Mouse (Mus musculus): ENCODE data around the gene Lbp. TPM values are rescaled to one million over a fixed set of nuclear protein-coding genes. Genes with fewer than 3 reads are reported as not detected.

Gene Lbp
- 11.5 and 12.4 TPM in 2 replicates for total RNA-seq (2021)
- long read RNA-seq, transcript Lbp-201 (15 exons, 2,525 nt), result major isoform, 43 of 59 reads
- long read RNA-seq, partial matches to known transcripts, result 9 of 59 reads
- long read RNA-seq, other reads (novel, unspliced or antisense), result 6 of 59 reads

DNA sequence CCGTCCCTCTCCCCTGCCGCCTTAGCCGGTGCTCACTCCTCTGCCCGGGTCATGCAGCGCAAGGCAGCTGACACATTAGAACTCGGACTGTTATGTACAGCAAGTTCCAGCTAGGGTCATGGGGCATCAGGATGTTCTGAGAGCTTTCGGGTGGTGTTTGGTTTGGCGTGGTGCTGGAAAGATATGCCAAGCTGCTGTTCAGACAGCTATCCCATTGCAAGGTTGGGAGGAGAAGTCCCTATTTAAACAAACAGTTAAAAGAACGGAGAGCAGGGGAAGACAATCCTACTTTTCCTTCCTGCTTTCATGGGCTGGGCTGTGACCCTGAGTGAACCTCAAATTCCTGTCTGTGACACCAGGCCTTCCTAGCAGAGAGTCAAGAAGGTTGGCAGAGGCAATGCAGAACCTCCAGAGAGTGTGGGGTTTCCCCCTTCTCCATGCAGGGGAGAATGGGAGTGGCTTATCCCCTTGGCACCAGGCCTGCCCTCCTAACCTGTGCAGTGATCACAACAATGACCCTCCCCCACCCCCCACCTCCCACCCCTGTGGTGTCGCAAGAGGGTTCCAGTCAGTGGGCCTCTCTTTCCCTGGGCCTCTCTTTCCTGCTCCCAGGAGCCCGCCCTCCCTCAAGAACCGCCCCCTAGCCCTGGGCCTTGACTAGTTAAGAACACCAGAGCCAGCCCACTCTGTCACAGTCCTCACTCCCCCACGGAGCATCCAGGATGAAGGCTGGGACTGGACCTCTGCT lies at the start of gene Lbp:
Gene Lbp (plus strand): TSS at position 546 of the 748 bp plus-strand sequence.
- DNase-seq, result peak; percentile 14

DNA sequence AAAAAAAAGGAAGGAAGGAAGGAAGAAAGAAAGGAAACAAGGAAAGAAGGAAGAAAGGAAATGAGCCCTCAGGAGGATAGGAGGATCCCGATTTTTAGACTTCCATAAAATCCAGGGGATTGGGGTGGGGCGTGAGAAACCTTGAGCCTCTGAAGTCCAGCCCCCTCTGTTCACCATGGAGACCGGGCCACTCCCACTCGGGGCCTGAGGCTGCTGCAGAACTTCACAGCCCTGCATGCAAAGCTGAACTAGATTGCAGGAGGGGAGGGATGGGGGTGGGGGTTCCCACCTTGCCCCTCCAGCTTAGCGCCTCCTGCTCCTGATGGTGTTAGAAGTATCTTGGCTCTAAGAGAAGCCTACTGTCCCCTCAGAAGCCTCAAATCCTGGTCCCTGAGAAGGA lies 49.4 kb upstream of the Lbp start:
- DNase-seq, result peak; percentile 41

DNA sequence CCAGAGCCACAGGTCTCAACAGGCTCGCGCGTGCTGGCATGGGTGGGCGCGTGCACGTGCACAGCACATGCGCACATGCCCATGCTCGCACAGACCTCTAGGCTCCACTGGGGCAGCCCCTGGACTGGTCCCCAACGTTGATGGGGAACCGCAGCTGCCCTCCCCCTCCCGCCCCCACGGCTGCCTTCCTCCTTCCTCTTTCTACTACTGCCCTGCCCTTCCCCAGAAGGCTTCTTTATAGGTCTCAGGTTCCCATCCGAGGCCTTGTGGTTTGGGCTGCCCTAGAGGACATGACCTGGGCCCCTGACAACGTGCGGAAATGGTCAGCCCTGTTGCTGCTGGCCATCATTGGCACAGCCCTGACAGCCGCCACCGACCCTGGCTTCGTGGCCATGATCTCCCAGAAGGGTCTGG lies 48.3 kb upstream of the Lbp start, which contains the start of gene Bpi:
Gene Bpi (plus strand): TSS at position 90 of the 414 bp plus-strand sequence.
- no peak for DNase-seq

DNA sequence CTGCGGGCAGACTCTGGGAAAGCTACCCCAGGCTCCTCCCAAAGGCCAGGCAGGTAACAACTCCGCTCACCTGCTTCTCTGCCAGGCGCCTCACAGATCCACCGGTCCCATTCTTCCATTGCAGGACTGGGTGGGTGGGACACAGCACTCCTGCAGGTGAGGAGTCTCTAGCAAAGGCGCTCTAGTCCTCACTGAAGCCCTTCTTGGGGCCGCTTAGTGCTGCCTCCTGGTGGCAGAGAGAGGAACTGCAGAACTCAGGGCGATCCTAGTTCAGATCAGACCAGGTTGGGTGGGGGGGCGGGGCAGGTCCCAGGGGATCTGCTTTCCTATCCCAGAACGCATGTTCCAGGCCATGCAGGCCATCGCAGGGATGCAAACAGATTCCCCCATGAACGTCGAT lies 47.5 kb upstream of the Lbp start:
- peak; percentile 71 for DNase-seq

DNA sequence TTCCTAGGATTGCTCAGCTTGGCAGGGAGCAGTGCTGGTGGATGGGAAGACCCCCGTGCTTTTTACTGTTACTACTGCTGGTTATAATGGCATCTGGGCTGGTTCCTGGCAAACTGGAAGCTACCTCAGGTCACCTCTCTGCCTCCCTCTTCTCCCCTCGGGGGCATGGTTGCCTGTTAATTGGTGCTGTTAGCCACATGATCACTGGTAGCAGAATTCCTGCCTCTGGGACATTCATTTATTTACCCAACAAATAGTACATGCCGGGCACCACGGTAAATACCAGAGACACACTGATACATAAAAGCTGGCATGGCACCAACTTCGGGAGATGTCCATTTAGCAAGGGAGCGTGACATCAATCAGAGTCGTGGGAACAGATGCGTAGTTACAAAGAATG lies 46.8 kb upstream of the Lbp start:
- no peak for DNase-seq

DNA sequence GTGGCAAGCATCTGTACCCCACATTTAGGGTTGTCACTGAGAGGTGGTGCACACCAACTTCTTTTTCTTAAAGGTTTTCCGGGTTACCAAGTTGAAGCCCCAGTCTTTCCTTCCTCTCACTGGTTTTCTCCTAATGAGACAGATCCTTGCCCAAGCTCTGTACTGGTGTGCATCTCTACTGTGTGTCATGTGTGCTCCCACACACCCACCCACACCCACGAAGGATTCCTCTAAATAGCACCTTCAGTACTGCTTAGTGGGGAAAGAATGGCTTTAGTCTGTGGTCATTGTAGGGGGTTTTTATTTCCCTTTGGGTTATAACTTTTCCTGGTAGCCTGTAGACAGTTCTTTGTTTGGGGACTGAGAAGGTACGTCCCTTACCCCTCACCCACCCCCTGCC lies 41.4 kb upstream of the Lbp start:
- DNase-seq, result no peak

DNA sequence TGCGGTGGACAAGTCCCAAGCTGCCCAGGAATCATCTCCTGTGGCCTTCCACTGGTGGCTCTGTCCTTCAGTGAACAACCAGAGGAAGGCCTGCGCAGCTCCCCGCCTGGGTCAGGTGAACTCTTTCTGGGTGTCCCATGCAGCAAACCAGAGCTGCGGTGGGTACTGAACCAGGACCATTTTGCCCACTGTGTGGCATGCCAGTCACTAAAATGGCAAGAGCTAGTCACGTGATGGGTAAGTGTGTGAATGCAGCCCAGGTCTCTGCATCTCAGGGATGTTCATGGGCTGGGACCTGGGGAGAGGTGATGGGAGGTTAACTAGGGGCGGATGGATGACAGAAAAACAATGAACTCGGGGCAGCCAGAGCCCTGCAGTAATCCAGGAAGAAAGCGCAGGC lies 36.3 kb upstream of the Lbp start:
- DNase-seq, result no peak

DNA sequence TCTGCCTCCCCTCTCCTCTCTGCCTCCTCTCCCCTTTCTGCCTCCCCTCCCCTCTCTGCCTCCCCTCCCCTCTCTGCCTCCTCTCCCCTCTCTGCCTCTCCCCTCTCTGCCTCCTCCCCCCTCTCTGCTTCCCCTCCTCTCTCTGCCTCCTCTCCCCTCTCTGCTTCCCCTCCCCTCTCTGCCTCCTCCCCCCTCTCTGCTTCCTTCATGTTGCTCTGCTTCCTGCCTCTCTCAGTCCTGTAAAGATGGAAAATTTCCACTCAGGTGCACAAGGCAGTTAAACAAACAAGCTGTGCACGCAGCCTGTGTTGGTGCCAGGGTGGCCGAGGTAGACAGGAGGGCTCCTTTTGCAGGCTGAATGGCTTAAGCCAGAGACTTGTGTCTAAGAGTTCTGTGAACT lies 32.6 kb upstream of the Lbp start:
- DNase-seq, result no peak

DNA sequence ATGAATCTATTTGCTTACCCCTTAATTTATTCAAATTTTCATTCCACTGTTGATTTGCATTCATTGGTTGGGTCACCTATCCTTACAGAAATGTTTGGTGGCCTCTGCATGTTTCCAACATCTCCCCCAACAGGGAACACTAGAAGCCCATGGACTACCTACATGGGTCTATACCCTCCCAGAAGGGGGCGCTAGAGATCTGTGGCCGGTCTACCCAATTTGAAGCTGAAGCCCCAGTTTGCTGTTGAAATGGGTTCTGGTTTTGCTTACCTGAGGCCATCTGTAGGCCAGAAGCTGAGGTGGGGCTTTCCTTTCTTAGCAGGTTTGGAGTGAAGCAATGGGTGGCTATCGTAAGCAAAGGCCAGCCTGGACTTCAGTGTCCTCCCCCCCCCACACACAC lies 30.9 kb upstream of the Lbp start:
- DNase-seq, result no peak

DNA sequence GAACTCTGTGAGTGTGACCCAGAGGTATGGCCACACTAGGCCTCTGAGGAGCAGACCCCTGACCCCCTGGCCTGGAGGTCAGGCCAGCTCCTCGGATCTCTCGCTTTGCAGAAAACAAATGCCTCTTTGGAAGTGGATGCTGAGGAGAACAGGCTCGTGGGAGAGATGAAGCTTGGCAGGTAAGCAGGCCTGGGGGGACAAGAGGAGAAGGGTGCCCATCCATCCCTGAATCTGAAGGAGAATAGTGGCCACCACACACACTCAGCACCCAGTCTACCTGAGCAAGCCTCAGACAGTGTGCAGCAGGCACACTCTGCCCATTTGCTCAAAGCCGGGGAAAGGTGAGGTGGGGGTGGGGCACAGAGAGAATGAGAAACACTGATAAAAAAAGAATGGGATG lies 30.5 kb upstream of the Lbp start:
- no peak for DNase-seq

DNA sequence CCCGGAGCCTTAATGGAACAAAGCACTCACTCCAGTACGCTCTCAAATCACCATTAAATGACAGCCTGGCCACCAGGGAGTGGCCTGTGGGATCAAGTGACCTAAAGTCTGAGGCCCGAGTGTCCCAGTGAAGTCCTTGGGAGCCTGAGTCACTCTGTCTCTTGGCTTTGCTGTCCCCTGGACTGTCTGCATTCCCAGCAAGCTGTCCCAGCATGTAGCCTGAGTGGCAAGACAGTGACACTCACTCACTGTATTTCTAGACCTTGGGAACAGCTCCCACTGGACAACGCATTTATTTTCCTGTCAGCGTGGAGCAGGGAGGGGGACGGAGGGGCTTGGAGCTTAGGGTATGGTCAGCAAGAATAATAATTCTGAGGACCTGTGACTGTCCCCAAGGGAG lies 29.8 kb upstream of the Lbp start:
- peak; percentile 48 for DNase-seq

DNA sequence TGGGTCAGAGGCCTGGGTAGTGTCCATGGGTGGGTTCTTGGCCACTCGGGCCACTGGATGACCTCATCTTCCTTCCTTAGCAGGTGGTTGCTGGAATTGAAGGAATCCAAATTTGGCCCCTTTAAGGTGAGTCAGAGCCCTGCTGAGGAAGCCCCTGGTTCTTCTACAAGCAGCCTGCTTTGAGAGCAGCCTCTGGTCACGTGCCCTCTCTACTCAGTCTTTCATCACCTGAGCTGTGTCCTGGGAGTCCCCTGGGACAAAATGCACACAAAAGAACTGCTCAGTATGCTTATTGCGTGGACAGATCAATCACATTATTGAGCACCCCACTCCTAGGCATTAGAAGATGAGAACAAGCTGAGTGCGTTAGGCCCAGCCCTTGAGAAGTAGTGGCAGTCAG lies 29.4 kb upstream of the Lbp start:
- DNase-seq, result no peak

DNA sequence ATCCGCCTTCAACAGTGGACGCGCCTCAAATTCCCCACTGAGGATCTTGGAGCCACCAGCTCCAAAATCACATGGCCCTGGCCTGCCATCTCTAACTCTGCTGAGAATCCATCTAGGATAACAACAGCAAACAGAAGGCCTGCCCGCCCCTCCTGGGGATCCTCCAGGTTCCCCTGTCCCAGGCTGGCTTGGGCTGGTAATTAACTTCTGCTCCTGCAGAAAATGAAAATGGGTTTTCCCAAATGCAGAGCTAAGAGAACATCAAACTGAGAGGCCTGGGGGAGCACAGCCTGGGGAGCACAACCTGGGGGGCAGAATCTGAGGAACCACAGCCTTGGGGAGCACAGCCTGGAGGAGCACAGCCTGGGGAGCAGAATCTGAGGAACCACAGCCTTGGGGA lies 26.6 kb upstream of the Lbp start:
- no peak for DNase-seq

DNA sequence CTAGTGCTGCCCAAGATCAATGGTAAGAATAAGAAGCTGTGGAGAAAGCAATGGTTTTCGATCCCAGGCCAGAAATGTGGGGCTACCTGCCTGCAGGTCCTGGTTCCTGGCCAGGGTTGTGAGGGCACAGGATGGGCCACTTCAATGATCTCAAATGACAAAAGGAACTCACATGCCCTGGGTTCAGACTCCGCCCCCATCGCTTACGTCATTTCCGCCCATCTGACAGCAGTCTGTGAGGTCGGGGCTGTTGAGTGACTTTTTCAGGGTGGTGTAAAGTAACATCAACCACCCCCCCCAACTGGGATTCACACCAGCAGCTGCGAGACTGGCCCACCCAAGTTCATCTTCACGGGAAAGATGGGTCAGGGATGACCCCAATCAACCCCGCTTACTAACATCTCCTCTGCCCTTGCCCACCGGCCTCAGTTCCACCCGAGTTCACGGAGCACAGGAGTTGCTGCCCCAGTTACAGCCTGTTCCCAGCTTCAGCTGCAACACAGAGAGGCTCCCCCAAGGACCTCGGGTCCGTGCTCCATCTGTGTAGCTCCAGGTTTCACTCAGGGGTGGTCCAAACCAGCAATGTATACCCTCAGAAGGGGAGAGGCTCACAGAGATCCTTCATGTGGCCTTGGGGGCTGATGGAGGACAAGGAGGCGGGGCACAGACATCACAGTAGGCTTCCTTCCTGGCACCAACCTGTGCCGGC lies 24.6 kb upstream of the Lbp start:
- no peak for DNase-seq

DNA sequence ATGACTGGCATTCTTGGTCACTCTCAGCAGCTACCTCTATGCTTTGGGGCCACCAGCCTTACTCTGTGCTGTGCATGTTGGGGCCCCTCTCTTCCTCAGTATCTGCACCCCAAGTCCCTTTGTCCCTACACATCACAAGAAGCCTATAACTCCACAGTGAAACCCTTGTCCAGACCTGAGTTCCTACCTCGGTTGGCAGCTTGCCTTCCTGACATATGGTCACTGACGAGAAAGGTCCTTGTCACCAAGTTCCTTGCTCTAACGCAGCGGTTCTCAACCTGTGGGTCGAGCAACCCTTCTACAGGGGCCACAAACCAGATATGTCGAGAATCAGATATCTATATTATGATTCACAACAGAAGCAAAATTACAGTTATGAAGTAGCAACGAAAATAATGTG lies 23.2 kb upstream of the Lbp start:
- DNase-seq, result no peak

DNA sequence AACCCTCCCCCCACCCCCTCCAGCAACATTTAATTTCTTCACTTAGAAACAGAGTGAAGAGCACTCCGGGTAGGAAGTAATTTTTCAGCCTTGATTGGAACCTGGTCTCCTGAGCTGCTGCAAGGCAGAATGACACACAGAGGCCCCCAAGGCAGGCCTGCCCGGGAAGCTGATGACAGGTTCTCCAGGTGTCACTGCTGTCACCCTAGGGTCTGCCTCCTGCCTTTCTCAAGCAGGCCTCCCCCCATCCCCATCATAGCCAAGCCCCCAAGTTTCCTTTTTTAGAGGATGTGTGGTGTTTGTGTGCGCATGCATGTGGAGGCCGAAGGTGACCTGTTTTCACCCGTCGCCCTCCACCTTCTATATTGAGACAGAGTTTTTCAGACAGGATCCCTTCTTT lies 22.5 kb upstream of the Lbp start:
- no peak for DNase-seq

DNA sequence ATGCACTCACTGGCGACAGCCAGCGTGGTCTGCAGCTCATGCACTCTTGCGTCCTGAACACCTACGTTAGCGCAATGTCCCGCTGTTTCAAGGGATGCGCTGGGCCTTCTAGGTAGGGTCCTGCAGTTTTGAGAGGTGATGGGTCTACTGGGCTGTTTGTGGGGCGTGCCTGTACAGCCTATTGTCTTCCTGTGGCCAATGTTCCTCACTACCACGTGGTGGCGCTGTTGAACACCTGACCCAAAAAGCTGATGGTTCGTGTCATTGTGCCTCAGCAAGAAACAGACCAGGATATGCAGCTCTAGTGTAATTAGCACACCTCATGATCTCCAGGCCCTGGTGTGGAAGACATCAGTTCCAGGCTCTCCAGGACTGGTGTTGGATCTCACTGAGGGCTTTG lies 21.7 kb upstream of the Lbp start:
- peak; percentile 65 for DNase-seq

DNA sequence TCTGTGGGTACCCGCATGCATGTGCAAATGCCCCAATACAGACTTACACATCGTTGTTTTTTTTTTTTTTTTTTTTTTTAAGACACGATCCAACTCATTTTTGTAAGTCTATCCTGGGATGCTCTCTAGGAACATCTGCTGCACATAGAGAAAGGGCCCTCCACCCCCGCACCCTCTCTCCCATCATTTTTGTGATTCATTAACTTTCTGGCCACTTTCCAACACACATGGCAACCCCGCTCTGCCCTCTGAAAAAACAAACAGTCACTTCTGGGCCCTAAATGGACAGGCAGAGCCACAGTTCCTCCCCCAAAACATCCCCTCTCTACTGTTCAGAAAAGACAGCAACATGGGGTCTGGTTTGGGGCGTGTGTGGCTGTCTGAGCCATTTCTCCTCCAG lies 20.6 kb upstream of the Lbp start:
- DNase-seq, result no peak

DNA sequence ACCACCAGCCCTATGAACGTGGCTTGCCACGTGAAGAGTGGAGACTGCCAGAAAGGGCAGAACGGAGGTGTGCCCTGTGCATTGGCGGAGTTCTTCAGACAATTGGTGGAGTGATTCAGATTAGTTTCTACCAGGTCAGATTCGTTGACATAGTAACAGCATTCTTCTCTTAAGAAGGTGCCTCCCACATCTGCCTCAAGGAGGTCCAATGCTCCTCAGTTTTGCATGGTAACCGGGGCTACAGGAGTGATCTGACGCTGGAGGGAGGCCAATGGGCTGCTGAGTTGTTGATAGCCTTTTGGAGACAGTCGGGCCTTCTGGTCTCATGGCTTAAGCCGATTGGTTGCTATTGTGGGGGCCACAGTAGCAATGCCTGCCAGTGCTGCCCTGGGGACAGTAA lies 10.6 kb upstream of the Lbp start:
- no peak for DNase-seq

DNA sequence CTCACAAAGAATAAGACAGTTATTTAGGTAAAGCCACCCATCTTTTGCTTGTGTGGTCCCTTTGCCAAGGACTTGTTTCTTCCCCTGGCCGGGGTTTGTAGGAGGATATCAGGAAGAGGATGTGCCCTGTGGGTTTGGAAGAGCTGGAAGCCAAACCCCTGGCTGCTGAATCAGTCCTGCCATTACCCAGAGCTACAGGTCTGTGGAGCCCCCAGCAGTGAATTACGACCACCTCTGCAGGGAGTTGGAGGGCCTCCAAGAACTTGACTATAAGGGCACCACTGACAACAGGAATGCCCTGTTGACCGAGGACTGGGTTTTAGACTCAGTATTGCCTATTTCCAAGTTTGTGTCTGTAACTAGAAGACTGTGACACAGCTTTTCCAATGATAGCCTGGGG lies 7.1 kb upstream of the Lbp start:
- DNase-seq, result no peak

DNA sequence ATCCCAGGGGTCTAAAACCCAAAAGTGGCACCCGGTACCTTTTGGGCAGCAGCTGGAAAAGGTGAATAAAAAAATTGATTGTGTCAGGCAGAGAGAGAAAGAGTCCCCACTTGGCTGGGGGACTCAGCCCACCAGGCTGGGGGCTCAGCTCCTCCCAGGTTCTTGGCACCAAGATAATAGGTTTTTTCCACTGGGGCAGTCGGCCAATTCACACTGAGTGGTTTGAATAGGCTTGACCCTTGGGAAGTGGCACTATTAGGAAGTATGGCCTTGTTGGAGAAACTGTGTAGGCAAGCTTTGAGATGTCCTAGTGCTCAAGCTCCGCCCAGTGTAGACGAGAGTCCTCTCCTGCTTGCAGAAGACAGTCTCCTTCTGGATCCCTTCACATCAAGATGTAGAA lies 6.6 kb upstream of the Lbp start:
- DNase-seq, result no peak

DNA sequence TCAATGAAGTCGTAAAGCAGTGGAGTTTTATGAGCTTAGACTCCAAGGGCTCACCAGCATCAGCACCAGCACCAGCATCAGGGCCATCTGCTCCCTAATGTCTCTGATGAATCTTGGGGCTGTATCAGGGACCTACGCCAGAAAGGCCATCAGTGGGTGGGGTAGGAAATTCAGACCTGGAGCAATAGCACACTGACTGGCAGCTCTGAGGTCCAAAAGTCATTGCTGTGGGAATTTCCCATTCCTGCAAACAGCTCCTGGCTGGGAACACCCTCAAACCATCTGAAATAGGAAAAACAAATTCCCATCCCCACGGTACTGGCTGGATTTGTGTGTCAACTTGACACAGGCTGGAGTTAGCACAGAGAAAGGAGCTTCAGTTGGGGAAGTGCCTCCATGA lies 3.5 kb upstream of the Lbp start:
- DNase-seq, result no peak

DNA sequence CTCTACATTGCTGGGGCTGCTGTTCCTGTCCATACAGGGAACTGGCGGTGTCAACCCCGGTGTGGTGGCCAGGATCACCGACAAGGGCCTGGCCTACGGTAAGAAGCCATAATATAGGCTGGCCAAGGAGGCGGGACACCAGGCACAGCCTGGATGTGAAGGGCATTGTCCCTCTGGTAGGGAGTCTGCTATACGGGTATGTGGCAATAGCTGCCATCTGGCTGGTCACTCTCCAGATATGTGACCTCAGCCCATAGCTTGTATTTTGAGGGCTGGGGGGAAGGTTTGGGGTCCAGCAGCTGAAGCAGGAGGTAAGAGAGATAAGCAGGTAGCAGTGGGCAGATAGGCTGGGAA lies 380 bp downstream of the Lbp start:
- no peak for DNase-seq

DNA sequence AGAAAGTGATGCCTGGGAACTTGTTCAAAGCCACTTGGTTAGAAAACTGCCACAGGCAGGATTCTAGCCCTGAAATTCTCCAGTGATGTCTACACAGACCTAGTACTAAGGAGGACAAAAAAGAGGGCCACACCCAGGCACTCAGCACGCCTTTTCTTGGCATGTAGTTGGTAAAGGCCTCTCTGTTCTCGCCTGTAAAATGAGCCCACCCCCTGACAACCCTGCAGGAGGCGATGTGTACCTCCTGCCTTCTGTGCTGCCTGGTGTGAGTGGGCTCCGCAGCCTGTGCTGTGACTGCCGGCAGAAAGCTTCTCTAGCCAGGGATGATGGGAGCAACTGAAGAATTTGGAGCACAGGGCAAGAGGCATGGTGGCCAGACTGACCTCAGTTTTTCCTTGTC lies 2.0 kb downstream of the Lbp start:
- DNase-seq, result no peak
